In genomic region chr2:110176761-110177400, GRCm38 (mm10) we compare ENCODE assay signal across 7 mouse cellular contexts.
A peak's percentile ranks its signal among the peaks of the same experiment; 100 is the strongest.
DNase-seq lines count a peak whose midpoint lies in the region; ATAC-seq lines count a peak whose summit lies in the region.

No protein-coding gene starts in this region.

- no peaks in the 10 kb centered on the region for H3K27me3 ChIP-seq in heart, embryonic 14.5 days (ENCODE audit: control insufficient read depth, insufficient read depth, low read length)
- H3K27me3 ChIP-seq in embryonic facial prominence, embryonic 14.5 days (replicated peaks; ENCODE audit: control insufficient read depth, insufficient read depth, low read length), result no peaks in the 10 kb centered on the region
- H3K27me3 ChIP-seq in limb, embryonic 13.5 days, result no peaks in the 10 kb centered on the region

- intact Hi-C loops in heart, postnatal 14 days (cut with DNase I), result no loop called here

- WGBS in heart, embryonic 14.5 days, result 59% methylated on average over 2 of the region's 2 CpGs
- 32% methylated on average over 2 of the region's 2 CpGs for WGBS in embryonic facial prominence, embryonic 14.5 days
- WGBS in limb, embryonic 13.5 days, result 17% methylated on average over 2 of the region's 2 CpGs

- H3K36me3 ChIP-seq in heart, embryonic 14.5 days (ENCODE audit: control insufficient read depth, insufficient read depth, low read length), result no peaks in the 10 kb centered on the region
- H3K36me3 ChIP-seq in embryonic facial prominence, embryonic 14.5 days (ENCODE audit: control insufficient read depth, insufficient read depth, low read length), result no peaks in the 10 kb centered on the region
- H3K36me3 ChIP-seq in limb, embryonic 13.5 days, result no peaks in the 10 kb centered on the region

- H3K9me3 ChIP-seq in heart, embryonic 14.5 days (ENCODE audit: control insufficient read depth, low read length), result no peaks in the 10 kb centered on the region
- 0 out of 2 replicates have a peak, but pooled peaks cover 4% of the 10 kb centered on the region for H3K9me3 ChIP-seq in embryonic facial prominence, embryonic 14.5 days (ENCODE audit: control insufficient read depth, low read length)
- no peaks in the 10 kb centered on the region for H3K9me3 ChIP-seq in limb, embryonic 13.5 days

- no peak for DNase-seq in heart, postnatal 14 days
- DNase-seq in NIH3T3 (ENCODE audit: low read depth), result peak; percentile 73
- peak; percentile 58 for DNase-seq in embryonic facial prominence, embryonic 14.5 days (ENCODE audit: low spot score)
- no peak for DNase-seq in natural killer cell, adult 2 months (ENCODE audit: low spot score in 2 of 2)
- no peak for DNase-seq in cerebellum, postnatal 4 days (ENCODE audit: low spot score in 2 of 2)

- no peak for ATAC-seq in heart, embryonic 14.5 days (ENCODE audit: insufficient number of reproducible peaks, insufficient read depth, low FRiP score, low read depth)
- no peak for ATAC-seq in embryonic facial prominence, embryonic 14.5 days (ENCODE audit: low read depth)
- ATAC-seq in limb, embryonic 13.5 days (ENCODE audit: low FRiP score, low read depth), result peak; percentile 51; the same call in 1 of the 2 replicates

- no peak overlapping the region for H3K4me2 ChIP-seq in heart, embryonic 14.5 days (ENCODE audit: low read length)
- no peak overlapping the region for H3K4me2 ChIP-seq in embryonic facial prominence, embryonic 14.5 days (ENCODE audit: low read depth, low read length)
- H3K4me2 ChIP-seq in limb, embryonic 13.5 days (replicated peaks), result peak overlapping the region; percentile 22; the same call in 1 of the 2 replicates

- 0 out of 2 replicates have a peak overlapping the region, but pooled peaks have one; percentile 12 for H3K9ac ChIP-seq in heart, embryonic 14.5 days (ENCODE audit: low read length)
- H3K9ac ChIP-seq in embryonic facial prominence, embryonic 14.5 days (ENCODE audit: low read depth, low read length), result no peak overlapping the region
- H3K9ac ChIP-seq in limb, embryonic 13.5 days, result 0 out of 2 replicates have a peak overlapping the region, but pooled peaks have one; percentile 2

- H3K4me3 ChIP-seq in heart, embryonic 14.5 days (ENCODE audit: control insufficient read depth in 1 of 2, insufficient read depth in 1 of 2, low read depth in 1 of 2, low read length in 2 of 2), result no peak overlapping the region
- no peak overlapping the region for H3K4me3 ChIP-seq in embryonic facial prominence, embryonic 14.5 days (ENCODE audit: low read depth, low read length)
- no peak overlapping the region for H3K4me3 ChIP-seq in limb, embryonic 13.5 days

- peaks cover 27 to 49% of the 10 kb centered on the region in 2 experiments for H3K4me1 ChIP-seq in heart, embryonic 14.5 days (ENCODE audit: control insufficient read depth in 2 of 2, insufficient read depth in 2 of 2, low read length in 2 of 2)
- peaks cover 49% of the 10 kb centered on the region for H3K4me1 ChIP-seq in embryonic facial prominence, embryonic 14.5 days (ENCODE audit: control insufficient read depth, insufficient read depth, low read length)
- H3K4me1 ChIP-seq in limb, embryonic 13.5 days, result peaks cover 62% of the 10 kb centered on the region

- H3K27ac ChIP-seq in heart, embryonic 14.5 days (replicated peaks in 1 of 2; ENCODE audit: control insufficient read depth in 1 of 2, insufficient read depth in 1 of 2, low read depth in 2 of 2, low read length in 2 of 2), result peak overlapping the region; percentile 72 to 74
- peak overlapping the region; percentile 53; the same call in 1 of the 2 replicates for H3K27ac ChIP-seq in embryonic facial prominence, embryonic 14.5 days (replicated peaks; ENCODE audit: low read depth, low read length)
- H3K27ac ChIP-seq in limb, embryonic 13.5 days, result peak overlapping the region; percentile 92

Comparison
In these comparisons a context has a peak if more than half of its experiments do, and no peak if none do; other contexts are left out.
1. DNase-seq: peak in NIH3T3 (single experiment) and embryonic facial prominence, embryonic 14.5 days (single experiment); none in heart, postnatal 14 days (0 of 2), natural killer cell, adult 2 months (0 of 2) and cerebellum, postnatal 4 days (0 of 2).
2. Peak in every context shown above with its lines, with median percentiles within 50 percentile points of each other: H3K27ac ChIP-seq.